Mouse (Mus musculus): ENCODE results near the gene Tmtc2.

DNA sequence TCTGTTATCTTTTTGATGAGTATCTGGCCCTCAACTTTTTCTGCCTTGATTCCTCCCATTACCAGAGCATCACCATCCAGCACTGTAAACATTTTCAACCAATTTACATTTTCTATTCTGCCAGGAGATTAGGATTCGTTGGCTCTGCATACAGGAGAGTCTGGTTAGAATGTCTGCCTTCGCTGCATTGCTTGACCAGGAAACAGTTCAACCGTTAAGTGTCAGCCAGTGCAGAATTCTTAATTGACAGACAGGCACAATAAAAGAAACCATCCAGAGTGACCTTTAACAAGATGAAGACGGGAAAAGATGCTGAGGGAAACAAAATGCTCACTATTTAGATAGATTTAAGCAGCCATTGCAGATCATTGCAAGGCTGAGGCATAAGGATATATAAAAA is 87.3 kb downstream of the Tmtc2 start:
- TF ChIP-seq CTCF (IDR thresholded peaks at IDR 0.05; ENCODE audit: control insufficient read depth, insufficient read depth, insufficient replicate concordance, low read depth, low read length): no peak
- TF ChIP-seq POLR2A (IDR thresholded peaks at IDR 0.05; ENCODE audit: control insufficient read depth, low read depth, low read length): no peak
